Mouse (Mus musculus): ENCODE data around the gene Lat2. TPM values are rescaled to one million over a fixed set of nuclear protein-coding genes. Genes with fewer than 3 reads are reported as not detected.

Lat2 gene
- polyA plus RNA-seq, 1 experiment from 2014 or later = 1.3 TPM

Small RNA genes within 50 kb of the gene (microRNA-seq; reads per million reads assigned to microRNA genes)
- gene Mir7228 = not detected

Other genes starting within 250 kb of the Lat2 start
- 126 and 135 TPM in 2 replicates for gene Gtf2ird1, start 158.3 kb downstream of the Lat2 start, polyA plus RNA-seq (2014; fragmentation: Nextera tagmentation; extraction: Ambion mirVana)
- 6.8 and 6.9 TPM in 2 replicates for gene Clip2, start 62.6 kb downstream of the Lat2 start, polyA plus RNA-seq (2014; fragmentation: Nextera tagmentation; extraction: Ambion mirVana)
- not detected in 2 replicates for gene Syna, start 54.9 kb downstream of the Lat2 start, polyA plus RNA-seq (2014; fragmentation: Nextera tagmentation; extraction: Ambion mirVana)
- gene Rfc2, start 33.7 kb downstream of the Lat2 start, polyA plus RNA-seq (2014; fragmentation: Nextera tagmentation; extraction: Ambion mirVana) = 395 and 420 TPM in 2 replicates
- 551 and 553 TPM in 2 replicates for gene Eif4h, start 24.5 kb upstream of the Lat2 start, polyA plus RNA-seq (2014; fragmentation: Nextera tagmentation; extraction: Ambion mirVana)
- gene Limk1, start 73.6 kb upstream of the Lat2 start, polyA plus RNA-seq (2014; fragmentation: Nextera tagmentation; extraction: Ambion mirVana) = 5.4 and 5.6 TPM in 2 replicates
- gene Eln, start 132.3 kb upstream of the Lat2 start, polyA plus RNA-seq (2014; fragmentation: Nextera tagmentation; extraction: Ambion mirVana) = 3.8 and 4.2 TPM in 2 replicates